Mouse (Mus musculus) layer of hippocampus, adult 8-10 months (tissue): ENCODE measurements around the gene Gstk1. TPM values are rescaled to one million over a fixed set of nuclear protein-coding genes. Genes with fewer than 3 reads are reported as not detected.
A peak's percentile ranks its signal among the peaks of the same experiment; 100 is the strongest.

Source experiments
- DNase-seq, 2 experiments: peaks; one replicate each; pipeline ENCODE4 v3.0.0; 2022; ENCODE audit warnings: low spot score in 2 of 2
- total RNA-seq, 4 experiments: library from RNA; stranded (reverse); gene quantifications; 2 replicates each; pipeline ENCODE4 v1.2.4; 2022

Gene Gstk1
- total RNA-seq, result 10 to 100 TPM in 2 of 4 experiments, 1 to 10 TPM in 2; 7.5 to 12.2 (median 10.3) TPM

DNA sequence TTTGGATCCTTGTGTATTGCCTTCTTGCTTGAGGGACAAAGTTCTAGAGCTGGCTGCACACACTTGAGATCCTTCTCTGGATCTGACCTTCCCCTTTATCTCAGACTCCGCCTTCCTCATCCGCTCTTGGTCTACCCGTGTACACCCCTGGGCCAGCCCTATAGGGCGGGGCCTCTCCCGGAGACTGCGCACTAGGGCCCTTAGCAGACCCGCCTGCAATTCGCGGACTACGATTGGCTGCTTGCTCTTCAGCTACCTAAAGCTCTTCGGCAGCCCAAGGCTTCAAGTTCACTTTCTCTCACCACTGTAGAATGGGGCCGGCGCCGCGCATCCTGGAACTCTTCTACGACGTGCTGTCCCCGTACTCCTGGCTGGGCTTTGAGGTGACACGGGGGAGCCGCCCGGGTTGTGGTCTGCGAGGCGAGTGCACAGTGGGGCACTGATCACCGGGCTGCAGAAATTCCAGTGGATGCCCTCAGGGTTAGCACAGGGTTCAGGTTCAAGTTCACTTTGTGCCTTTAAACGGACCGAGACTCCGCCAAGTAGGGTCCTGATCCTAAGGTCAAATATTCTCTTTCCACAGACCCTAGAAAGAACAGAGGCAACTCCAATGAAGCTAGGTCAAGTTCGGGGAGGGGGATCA is at the start of gene Gstk1:
TSS of gene Gstk1 (plus strand) at position 225 of the 643 bp plus-strand sequence.
- peak; percentile 56 to 58 for DNase-seq

DNA sequence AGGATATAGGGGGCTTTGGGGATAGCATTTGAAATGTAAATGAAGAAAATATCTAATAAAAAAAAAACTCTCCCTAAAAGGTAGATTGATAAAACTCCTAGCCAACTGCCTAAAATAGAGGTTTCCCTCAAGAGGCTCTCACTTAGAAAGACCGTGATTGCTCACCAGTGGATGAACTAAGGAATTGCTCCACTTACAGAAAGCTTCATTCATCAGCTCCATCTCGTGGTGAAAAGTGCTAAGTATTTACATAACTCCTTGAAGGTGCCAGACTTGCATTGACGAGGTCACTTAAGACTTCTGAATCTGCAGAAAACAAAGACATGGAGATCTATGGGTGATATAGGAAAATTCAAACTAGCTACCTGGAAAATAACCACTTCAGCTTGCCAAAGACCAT is 48.0 kb upstream of the Gstk1 start:
- peak; percentile 7 to 18 for DNase-seq

DNA sequence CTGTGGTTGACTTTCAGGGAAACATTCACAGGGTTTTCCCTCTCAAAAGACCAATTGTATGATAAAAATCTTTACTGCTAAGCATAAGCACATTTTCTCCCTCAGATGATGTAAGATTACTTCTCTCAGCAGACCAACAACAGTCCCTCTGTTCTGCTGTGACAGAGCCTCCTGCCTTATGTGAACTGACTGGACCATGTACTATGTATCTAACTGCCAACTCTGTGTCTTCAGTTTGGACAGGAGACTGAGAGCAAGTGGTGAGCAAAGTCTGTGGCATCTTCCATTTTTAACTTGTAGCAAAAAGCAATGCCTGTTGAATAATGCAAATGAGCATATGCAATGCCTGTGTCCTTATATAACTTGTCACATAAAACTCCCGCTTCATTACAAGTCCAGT is 46.2 kb upstream of the Gstk1 start:
- no peak for DNase-seq

DNA sequence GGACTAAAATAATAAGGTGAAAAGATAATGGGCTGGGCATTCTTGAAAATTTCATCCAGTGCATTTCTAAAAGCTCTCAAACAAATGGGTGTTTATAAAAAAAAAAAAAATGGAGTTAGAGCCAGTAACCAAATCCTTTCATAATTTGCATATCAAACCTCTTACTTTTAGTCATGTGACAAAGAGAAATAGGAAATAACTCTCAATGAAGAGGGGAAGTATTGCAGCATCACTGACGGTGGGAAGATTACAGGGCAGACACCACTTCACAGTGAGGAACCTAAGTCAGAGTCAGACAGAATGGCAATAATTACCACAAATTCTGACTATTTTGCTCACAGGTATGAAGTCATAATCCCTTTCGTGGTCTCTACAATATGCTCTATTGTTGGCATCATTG is 30.7 kb upstream of the Gstk1 start, which contains the start of gene Tas2r144:
TSS of gene Tas2r144 (plus strand) at position 301 of the 400 bp plus-strand sequence.
- DNase-seq, result no peak

DNA sequence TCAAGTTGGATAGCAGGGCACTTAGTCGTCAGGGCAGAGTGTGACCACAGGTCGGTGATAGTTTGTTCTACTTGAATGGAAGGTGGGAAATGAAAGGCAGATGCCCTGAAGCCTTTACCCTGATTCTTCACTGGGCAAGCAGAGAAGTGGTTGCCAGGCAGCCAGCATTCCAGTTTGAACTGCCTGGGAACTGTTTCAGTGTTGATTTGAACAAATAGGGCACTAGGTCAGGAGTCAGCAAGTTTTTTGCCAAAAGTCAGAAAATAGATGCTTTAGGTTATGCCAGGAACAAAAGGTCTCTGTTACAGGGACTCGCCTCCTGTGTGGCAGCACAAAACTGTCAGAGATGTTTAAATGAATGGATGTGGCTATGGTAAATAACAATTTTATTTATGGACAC is 23.4 kb upstream of the Gstk1 start:
- DNase-seq, result no peak

DNA sequence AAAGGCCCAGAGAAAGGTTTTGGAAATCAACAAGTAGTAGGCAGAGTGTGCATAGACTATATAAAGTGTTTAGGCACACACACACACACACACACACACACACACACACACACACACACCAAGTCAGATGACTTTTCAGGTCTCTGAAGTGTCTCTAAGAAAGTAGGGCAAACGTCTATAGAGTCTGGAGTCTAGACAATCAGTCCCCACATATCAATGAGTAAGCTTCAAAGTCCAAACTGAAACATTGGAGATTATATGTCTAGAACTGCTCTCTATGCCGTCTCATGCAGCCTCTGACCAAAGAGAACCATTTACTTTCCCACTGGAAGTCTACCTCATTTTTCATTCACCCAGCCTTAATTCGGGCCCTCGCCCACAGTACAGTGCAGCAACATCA is 20.7 kb upstream of the Gstk1 start:
- no peak for DNase-seq

DNA sequence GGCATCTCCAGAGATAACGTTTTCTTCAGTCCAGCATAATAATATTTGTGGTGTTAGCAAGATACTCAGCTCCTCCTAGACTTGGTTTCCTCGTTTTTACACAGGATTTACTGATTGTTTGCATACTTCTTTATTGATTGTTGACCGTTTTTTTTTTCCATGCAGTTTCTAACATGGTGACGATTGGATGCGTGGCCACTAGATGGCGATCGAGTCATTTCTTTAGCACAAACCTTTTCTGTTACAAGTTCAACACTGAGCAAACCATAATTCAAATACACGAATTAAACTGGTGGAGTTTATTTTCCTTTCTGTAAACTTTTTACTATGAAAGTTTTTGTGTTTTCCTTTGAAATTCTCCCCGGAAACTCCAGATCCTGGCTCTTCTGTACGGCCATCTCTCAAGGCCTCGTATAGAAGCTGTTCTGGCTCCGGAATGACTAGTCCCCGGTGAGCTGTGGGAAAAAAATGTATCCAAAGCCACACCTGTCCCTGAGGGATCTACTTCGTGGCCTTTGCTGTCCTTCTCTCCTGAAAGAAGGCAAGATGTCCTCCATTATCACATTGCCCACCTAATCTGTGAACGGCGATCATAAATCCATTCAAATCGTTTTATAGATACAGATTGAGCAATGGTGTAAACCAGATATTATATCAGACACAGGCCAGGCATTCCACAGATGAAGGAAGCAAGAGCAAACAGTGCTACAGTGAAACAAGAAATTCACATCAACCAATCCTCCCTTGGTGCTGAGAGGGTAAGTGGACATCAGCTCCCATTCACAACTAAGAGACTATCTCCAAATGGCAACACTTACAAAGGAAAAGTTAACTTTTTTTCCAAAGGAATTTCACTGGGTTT is 18.3 kb upstream of the Gstk1 start:
- DNase-seq, result peak; percentile 23 to 69

DNA sequence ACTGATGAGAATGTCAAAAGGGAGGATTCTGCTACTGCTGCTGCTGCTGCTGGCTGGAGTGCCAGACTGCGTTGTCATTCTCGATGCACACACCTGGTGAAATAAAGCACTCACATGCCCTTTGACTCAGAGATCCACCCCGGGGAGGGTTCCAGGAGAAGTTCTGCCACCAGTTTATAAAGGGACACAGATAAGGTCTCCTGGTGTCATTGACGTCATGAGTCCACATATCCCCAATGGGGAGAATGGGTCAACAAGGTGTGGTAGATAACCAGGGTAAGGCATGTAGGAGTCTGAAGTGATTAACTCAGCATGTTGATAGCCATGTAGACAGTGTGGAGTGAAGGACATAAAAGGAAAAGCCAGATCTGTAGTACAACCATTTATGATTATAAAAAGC is 16.1 kb upstream of the Gstk1 start:
- no peak for DNase-seq

DNA sequence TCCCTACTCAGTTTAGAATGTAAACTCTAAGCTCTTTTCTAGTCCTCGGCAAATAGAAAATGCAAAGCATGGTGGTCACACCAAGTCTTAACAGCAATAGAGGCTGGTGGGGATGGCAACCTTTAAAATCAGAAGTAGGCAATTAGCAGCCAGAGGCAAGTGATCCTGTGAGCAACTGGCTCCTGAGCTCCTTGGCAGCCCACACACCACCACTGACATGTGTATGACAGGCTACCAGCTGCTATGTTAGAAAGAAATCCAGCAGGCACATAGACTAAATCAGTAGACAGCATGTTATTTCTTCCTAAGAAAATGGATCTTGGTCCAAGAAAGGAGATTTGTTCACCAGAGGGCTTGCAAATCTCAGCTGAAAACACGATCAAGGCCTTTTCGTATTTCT is 14.5 kb upstream of the Gstk1 start:
- DNase-seq, result peak; percentile 19 to 33

DNA sequence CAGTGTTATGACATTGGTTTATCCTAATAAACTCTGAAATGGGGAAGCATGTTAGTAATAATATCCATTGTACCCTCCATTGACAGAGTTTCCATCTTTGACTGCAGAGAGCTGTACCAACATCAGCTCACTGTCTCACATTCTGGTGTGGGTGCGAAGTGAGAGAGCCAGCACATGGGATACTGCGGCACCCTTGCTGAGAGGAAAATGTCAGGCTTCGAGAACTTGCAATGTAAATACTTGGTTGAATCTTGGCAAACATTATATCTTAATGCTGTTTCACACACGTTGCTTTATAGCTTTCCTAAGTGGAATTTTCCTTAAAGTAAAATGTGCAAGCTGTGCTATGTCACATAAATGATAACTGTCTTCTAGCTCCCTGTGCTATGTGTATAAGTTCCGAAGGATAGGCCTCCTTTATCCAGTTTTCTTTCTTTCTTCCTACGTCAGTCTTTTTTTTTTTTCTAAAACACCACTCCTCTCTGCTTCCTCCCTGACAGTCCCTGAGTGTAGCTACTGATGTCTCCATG is 8.4 kb upstream of the Gstk1 start:
- no peak for DNase-seq

DNA sequence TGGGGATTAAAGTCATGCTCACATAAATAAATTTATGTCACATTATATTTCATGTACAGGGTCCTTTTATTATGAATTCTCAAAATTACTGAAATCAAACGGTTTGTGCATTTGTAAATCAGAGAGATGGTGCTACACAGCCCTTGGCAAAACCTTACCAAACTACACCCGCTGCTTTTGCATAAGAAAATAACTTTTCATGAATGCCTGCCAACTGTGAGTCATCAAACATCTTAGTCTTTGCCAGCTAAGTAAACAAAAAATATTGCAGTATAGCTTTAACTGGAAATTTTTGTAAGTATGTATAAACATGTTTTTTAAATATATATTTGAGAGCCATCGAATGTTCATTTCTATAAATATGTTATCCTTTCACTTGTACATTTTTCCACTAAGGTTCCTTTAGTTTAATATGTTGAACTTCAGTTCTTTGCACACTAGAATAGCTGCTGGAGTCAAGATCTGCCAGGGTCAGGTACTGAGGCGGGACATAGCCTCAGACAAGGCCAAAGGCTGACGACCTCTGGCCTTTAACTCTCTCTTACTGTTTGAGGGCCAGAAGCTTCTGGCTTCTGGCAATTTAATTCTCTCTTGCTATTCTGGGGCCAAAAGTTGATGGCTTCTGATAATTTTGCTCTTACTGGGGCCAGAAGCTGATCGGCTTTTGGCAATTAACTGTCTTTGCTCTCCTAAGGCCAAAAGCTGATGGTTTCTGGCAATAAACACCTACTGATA is 4.3 kb upstream of the Gstk1 start:
- DNase-seq, result no peak

DNA sequence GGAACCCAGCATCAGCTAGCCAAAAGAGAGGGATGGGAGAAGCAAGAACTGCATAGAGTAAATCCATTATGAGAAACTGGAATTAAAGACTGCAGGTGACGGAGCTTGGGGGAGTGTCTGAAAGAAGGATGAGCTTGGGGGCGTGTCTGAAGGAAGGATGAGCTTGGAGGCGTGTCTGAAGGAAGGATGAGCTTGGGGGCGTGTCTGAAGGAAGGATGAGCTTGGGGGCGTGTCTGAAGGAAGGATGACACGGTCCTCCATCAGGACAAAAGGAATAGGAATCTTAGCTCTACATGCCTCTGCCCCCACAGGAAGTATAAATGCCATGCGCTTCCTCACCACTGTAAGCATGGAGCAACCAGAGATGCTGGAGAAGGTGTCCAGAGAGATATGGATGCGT is 1.4 kb downstream of the Gstk1 start:
- DNase-seq, result no peak

DNA sequence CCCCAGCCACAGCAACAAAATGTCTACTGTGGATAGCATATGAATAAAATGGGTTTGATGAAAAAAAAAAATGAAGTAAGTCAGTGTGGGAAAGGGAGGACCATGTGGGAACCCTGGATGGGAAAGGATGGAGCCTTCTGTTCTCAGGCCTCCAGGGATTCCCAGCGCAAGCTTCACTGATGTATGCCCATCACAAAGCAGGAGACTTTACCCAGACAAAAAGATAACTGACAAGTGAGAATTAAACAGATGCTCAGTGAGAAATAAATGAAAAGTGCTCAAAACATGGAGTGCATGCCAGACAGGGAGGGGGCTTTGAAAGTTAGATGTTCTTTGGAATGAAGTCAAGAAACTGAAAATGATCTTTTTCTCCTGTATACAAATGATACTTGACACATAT is 2.2 kb downstream of the Gstk1 start:
- DNase-seq, result no peak

DNA sequence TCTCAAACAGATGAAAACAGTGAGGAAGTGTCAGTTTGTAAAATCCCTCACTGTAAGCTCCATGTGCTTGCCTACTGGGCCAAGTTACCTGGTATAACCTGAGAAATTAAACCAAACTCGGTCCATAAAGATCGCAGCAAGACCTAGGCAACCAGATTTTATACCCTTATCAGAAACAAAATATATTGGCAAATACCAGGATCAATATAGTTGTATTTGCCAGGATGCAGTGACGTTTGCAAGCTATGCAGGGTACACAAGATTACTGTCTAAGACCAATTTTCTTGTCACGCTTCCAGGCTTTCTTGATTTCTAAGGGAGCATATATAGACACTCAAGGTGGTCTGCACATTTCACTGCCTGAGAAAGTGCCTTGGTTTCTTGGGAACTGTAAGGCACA is 6.1 kb downstream of the Gstk1 start:
- no peak for DNase-seq

DNA sequence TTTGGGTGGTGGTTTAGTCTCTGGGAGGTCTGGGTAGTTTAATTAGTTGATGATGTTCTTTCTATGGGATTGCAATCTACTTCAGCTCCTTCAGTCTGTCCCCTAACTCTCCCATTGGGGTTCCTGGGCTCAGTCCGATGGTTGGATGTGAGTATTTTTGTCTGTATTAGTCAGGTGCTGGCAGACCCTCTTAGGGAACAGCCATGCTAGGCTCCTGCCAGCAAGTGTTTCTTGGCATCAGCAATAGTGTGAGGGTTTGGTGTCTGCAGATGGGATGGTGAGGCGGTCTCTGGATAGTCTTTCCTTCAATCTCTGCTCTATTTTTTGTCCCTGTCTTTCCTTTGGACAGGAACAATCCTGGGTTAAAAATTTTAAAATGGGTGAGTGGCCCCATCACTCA is 7.4 kb downstream of the Gstk1 start:
- no peak for DNase-seq

DNA sequence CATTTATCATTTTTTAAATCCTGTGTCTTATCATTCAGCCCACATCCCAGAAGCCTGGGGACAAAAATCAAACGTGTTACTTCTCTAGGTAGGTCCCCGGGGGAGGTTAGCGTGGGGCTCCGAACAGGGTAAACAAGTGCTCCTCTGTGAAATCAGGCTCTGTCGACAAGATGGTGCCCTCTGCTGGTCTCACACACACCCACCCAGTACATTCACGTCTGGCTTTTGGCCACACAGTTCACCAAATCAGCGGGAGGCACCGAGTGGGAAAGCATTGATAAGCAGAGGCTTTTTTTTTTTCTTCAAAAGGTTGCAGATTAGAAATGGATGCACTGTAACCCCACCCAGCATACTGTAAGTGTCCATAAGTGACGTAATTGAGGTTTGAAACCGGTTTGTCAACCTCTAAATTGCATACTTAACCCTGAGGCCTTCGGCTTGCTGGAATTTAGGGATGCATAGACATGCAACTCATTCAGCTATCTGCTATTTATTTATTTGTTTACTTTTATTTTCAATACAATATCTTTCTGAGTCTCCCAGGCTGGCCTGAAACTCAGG is 11.6 kb downstream of the Gstk1 start:
- DNase-seq, result peak in 1 of 2 experiments; percentile 51

DNA sequence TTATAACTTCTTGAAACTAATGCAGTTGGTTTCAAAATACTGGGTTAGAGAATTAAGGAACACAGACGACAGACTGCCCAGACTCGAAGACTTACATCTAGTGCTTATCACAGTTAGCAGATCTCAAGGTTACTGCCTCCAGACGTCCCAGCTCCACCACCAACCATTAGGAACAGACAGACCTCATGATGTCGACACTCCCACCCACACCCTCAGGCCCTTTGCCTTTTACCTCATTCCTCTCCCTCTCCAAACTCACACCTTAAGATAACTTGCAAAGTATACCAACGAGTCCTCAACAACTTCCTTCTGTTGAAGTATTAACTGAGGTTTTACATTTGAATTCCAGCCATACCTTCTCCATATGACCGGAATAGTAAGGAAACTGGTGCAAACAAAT is 14.7 kb downstream of the Gstk1 start:
- DNase-seq, result no peak

DNA sequence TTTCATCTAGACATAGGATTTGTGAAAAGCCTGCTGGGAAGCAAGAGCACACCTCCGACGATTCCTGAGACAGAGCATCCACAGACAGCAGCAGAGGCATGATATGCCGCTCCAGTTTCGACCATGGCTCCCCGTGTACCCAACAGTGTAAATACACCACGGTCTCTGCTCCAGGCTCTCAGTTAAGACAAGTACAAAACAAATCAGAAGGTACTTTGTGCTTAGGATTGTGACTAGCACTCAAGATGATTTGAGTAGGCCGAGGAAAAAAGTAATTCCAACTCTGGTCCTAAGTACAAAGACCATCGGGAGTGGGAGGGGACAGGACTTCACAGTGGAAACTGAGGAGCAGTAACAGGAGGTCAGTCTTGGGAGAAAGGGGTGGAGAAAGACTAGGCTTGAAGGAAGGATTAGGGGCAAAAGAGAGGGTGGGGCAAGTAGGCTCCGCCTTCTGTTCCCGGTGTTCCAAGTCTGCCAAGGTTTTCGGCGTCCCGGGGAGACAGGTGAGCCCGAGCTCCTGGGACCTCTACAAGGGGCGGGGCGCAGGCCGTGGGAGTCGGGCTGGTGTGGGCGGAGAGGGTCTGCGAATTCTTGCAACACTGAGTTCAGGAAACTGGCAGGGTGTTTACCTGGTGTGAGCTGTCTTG is 15.9 kb downstream of the Gstk1 start, which contains the start of gene Tmem139:
TSS of gene Tmem139 (plus strand) at position 447 of the 647 bp plus-strand sequence.
- no peak for DNase-seq

DNA sequence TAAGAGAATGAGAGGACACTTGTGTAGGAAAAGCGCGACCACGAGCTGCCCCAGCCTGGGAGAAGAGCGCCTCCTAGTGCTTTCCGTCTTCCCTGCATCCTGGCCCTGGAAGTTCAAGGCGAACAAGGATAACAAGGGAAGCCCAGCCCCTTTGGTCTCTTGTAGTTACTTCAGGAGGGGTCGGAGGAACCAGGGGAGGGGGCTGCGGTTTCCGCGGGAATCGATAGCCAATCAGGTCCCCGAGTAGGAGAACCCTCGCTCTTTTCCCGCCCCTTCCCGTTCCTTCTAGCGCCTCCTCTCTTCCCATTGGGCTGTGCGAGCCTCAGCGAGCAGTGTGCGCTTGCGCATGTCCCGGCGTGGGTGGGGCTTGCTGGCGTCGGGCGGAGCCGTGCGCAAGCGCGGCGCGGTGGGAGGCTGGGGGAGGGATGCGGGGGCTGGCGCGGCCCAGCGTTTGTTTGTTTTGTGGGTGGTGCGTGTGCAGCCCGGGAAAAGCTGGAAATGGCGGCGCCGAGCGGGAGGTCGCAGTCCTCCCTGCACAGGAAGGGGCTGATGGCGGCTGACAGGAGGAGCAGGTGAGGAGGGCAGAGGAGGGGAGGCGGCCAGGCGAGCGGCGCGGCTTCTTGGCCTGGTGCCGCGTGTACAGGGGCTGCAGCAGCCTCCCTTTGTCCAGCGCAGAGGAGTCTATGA is 19.0 kb downstream of the Gstk1 start, which contains the start of gene Casp2:
TSS of gene Casp2 (plus strand) at position 360 of the 687 bp plus-strand sequence.
- peak; percentile 98 to 99 for DNase-seq
